ENCODE assay signal across 8 mouse cellular contexts in genomic region chr5:138187661-138188306, GRCm38 (mm10). TPM values are rescaled to one million over a fixed set of nuclear protein-coding genes. Genes with fewer than 3 reads are reported as not detected.
DNase-seq lines count a peak whose midpoint lies in the region; ATAC-seq and TF ChIP-seq lines count a peak whose summit lies in the region.

No protein-coding gene starts in this region.

- TF ChIP-seq EP300 in MEL (IDR thresholded peaks at IDR 0.05; ENCODE audit: low read depth in 1 of 2, low read length in 2 of 2): no peak

- TF ChIP-seq RAD21 in MEL (IDR thresholded peaks at IDR 0.05; ENCODE audit: low read depth, low read length): no peak

- 0% methylated on average over 10 of the region's 10 CpGs for WGBS in forebrain, embryonic 13.5 days
- WGBS in large intestine, adult 2 months: under 1% methylated on average over 10 of the region's 10 CpGs
- under 1% methylated on average over 10 of the region's 10 CpGs for WGBS in neural tube, embryonic 15.5 days
- WGBS in thymus, adult 2 months: under 1% methylated on average over 10 of the region's 10 CpGs

- intact Hi-C loops in heart, postnatal 25 days (cut with DNase I): loop anchor here (2.0 kb wide), 1 partner anchor 15 kb away; the partner anchor contains the start of genes Ap4m1 and Mcm7

- H3K27ac ChIP-seq in MEL (ENCODE audit: control insufficient read depth, low read depth, low read length): peak overlapping the region; percentile 29
- H3K27ac ChIP-seq in forebrain, embryonic 13.5 days: peak overlapping the region; percentile 65
- peak overlapping the region; percentile 86 for H3K27ac ChIP-seq in neural tube, embryonic 15.5 days (replicated peaks)
- peak overlapping the region; percentile 71; the same call in 1 of the 2 replicates for H3K27ac ChIP-seq in thymus, adult 2 months (ENCODE audit: control insufficient read depth, insufficient read depth, low read length)

- H3K4me3 ChIP-seq in MEL (ENCODE audit: control insufficient read depth in 1 of 2, insufficient read depth in 1 of 2, low read depth in 2 of 2, low read length in 2 of 2): peak overlapping the region; percentile 41 to 58
- peak overlapping the region; percentile 85 for H3K4me3 ChIP-seq in forebrain, embryonic 13.5 days
- peak overlapping the region; percentile 82 for H3K4me3 ChIP-seq in neural tube, embryonic 15.5 days (replicated peaks)
- H3K4me3 ChIP-seq in thymus, adult 2 months (ENCODE audit: control insufficient read depth, insufficient read depth, low read length): peak overlapping the region; percentile 92

- H3K9me3 ChIP-seq in MEL (replicated peaks; ENCODE audit: insufficient read depth, low read length): no peaks in the 10 kb centered on the region
- no peaks in the 10 kb centered on the region for H3K9me3 ChIP-seq in forebrain, embryonic 13.5 days (replicated peaks)
- H3K9me3 ChIP-seq in neural tube, embryonic 15.5 days (replicated peaks): no peaks in the 10 kb centered on the region

- ATAC-seq in cerebellum, adult (ENCODE audit: insufficient number of reproducible peaks, low FRiP score, low TSS enrichment): peak; percentile 90
- peak; percentile 88 for ATAC-seq in forebrain, embryonic 13.5 days
- peak; percentile 91 for ATAC-seq in neural tube, embryonic 15.5 days (ENCODE audit: low FRiP score)

- H3K79me2 ChIP-seq in MEL (ENCODE audit: control insufficient read depth, insufficient read depth, low read length, poor library complexity): peaks cover 6% of the 10 kb centered on the region; the same call in 1 of the 2 replicates

- peak overlapping the region; percentile 74 for H3K4me2 ChIP-seq in forebrain, embryonic 13.5 days
- H3K4me2 ChIP-seq in neural tube, embryonic 15.5 days: peak overlapping the region; percentile 86

- TF ChIP-seq POLR2A in MEL (IDR thresholded peaks at IDR 0.05; ENCODE audit: control insufficient read depth in 1 of 2, insufficient read depth in 1 of 2, low read depth in 1 of 2, low read length in 2 of 2, poor library complexity in 1 of 2): no peak
- no peak for TF ChIP-seq POLR2A in thymus, adult 2 months (IDR thresholded peaks at IDR 0.05; ENCODE audit: control insufficient read depth, extremely low read depth, insufficient read depth, low read length, poor library complexity)

- no peak for TF ChIP-seq CTCF in MEL (IDR thresholded peaks at IDR 0.05 in 2 of 3, conservative IDR thresholded peaks at IDR 0.05 in 1 of 3; ENCODE audit: control insufficient read depth in 1 of 3, insufficient read depth in 1 of 3, low read depth in 2 of 3, low read length in 3 of 3, poor library complexity in 1 of 3, severe bottlenecking in 1 of 3)
- TF ChIP-seq CTCF in thymus, adult 2 months (IDR thresholded peaks at IDR 0.05; ENCODE audit: borderline replicate concordance, control insufficient read depth, extremely low read depth, insufficient read depth, low read length, poor library complexity): no peak

- no peaks in the 10 kb centered on the region for H3K27me3 ChIP-seq in MEL (ENCODE audit: control insufficient read depth in 1 of 2, insufficient read depth in 2 of 2, low read length in 2 of 2)
- H3K27me3 ChIP-seq in forebrain, embryonic 13.5 days: no peaks in the 10 kb centered on the region
- H3K27me3 ChIP-seq in neural tube, embryonic 15.5 days (replicated peaks): no peaks in the 10 kb centered on the region
- no peaks in the 10 kb centered on the region for H3K27me3 ChIP-seq in thymus, adult 2 months (ENCODE audit: control insufficient read depth, insufficient read depth, low read length)

- DNase-seq in MEL (ENCODE audit: low read depth, low spot score): peak; percentile 92
- DNase-seq in heart, postnatal 25 days (ENCODE audit: low spot score): peak; percentile 42
- DNase-seq in large intestine, adult 2 months (ENCODE audit: low read depth, low spot score): peak; percentile 58
- DNase-seq in lung, adult 18-20 months: peak; percentile 75 to 77
- peak; percentile 71 for DNase-seq in thymus, adult 2 months

- peaks cover 0 to 5% of the 10 kb centered on the region in 2 experiments; a peak in 2 of 4 replicates for H3K36me3 ChIP-seq in MEL (ENCODE audit: control insufficient read depth in 1 of 2, insufficient read depth in 2 of 2, low read length in 2 of 2)
- peaks cover 47% of the 10 kb centered on the region for H3K36me3 ChIP-seq in forebrain, embryonic 13.5 days (ENCODE audit: poor library complexity, severe bottlenecking)
- H3K36me3 ChIP-seq in neural tube, embryonic 15.5 days: peaks cover 31% of the 10 kb centered on the region
- no peaks in the 10 kb centered on the region; the same call in 1 of the 2 replicates for H3K36me3 ChIP-seq in thymus, adult 2 months (ENCODE audit: control insufficient read depth, insufficient read depth, low read length)

- peaks cover 0 to 5% of the 10 kb centered on the region in 2 experiments; a peak in 1 of 4 replicates for H3K4me1 ChIP-seq in MEL (ENCODE audit: control insufficient read depth in 1 of 2, insufficient read depth in 2 of 2, low read length in 2 of 2)
- peaks cover 21% of the 10 kb centered on the region for H3K4me1 ChIP-seq in forebrain, embryonic 13.5 days
- H3K4me1 ChIP-seq in neural tube, embryonic 15.5 days: peaks cover 21% of the 10 kb centered on the region
- H3K4me1 ChIP-seq in thymus, adult 2 months (replicated peaks; ENCODE audit: control insufficient read depth, insufficient read depth, low read length): peaks cover 5% of the 10 kb centered on the region; the same call in 1 of the 2 replicates

- H3K9ac ChIP-seq in MEL (ENCODE audit: control insufficient read depth, low read depth, low read length, poor library complexity, severe bottlenecking): peak overlapping the region; percentile 69
- H3K9ac ChIP-seq in forebrain, embryonic 13.5 days: peak overlapping the region; percentile 79
- H3K9ac ChIP-seq in neural tube, embryonic 15.5 days (replicated peaks): peak overlapping the region; percentile 74

TF ChIP-seq in MEL, 35 proteins besides CTCF, POLR2A, EP300 and RAD21:
- TF ChIP-seq USF2 (IDR thresholded peaks at IDR 0.05; ENCODE audit: borderline replicate concordance in 1 of 2, insufficient read depth in 1 of 2, low read depth in 1 of 2, low read length in 2 of 2) (no peak), HCFC1 (IDR thresholded peaks at IDR 0.05; ENCODE audit: low read depth, low read length) (peak; percentile 93), SIN3A (IDR thresholded peaks at IDR 0.05; ENCODE audit: low read length) (peak; percentile 0; the same call in 1 of the 2 replicates), KAT2A (conservative IDR thresholded peaks at IDR 0.05; ENCODE audit: low read depth, low read length) (peak; percentile 80; the same call in 1 of the 2 replicates)

RNA-seq across cellular contexts. Expression of gene Cnpy4, which starts 0.5 kb away (rescaled TPM):
- total RNA-seq in MEL (2012; rRNA removed): 7.8 TPM in 2 replicates
- polyA plus RNA-seq in MEL (2012; ENCODE audit: insufficient read depth in 1 of 2, insufficient read length in 2 of 2, low read depth in 1 of 2, low replicate concordance in 2 of 2, missing spikeins in 1 of 2): 10 to 100 TPM in 1 of 2 experiments, not detected in 1; 12.1 TPM
- polyA plus RNA-seq in forebrain, embryonic 13.5 days (2015; fragmentation: Nextera tagmentation; extraction: Ambion mirVana): 48.1 and 48.2 TPM in 2 replicates
- 1 to 10 TPM; 5.9 to 7.1 TPM for total RNA-seq in heart, postnatal 25 days (2021)
- 4.0 and 4.2 TPM in 2 replicates for polyA plus RNA-seq in large intestine, adult 2 months (2012; rRNA removed)
- 26.2 and 31.7 TPM in 2 replicates for polyA plus RNA-seq in neural tube, embryonic 15.5 days (2015; fragmentation: Nextera tagmentation; extraction: Ambion mirVana)
- 8.9 and 9.2 TPM in 2 replicates for polyA plus RNA-seq in thymus, adult 2 months (2012; rRNA removed)

RNA-seq across cellular contexts. Expression of gene Taf6, which starts 0.5 kb away (rescaled TPM):
- 52.6 and 59.6 TPM in 2 replicates for total RNA-seq in MEL (2012; rRNA removed)
- polyA plus RNA-seq in MEL (2012; ENCODE audit: insufficient read depth in 1 of 2, insufficient read length in 2 of 2, low read depth in 1 of 2, low replicate concordance in 2 of 2, missing spikeins in 1 of 2): 10 to 100 TPM in 1 of 2 experiments, not detected in 1; 94.7 TPM
- 115 and 121 TPM in 2 replicates for polyA plus RNA-seq in forebrain, embryonic 13.5 days (2015; fragmentation: Nextera tagmentation; extraction: Ambion mirVana)
- total RNA-seq in heart, postnatal 25 days (2021): 10 to 100 TPM; 29.9 to 32.9 TPM
- 41.6 and 47.7 TPM in 2 replicates for polyA plus RNA-seq in large intestine, adult 2 months (2012; rRNA removed)
- polyA plus RNA-seq in neural tube, embryonic 15.5 days (2015; fragmentation: Nextera tagmentation; extraction: Ambion mirVana): 62.5 and 70.0 TPM in 2 replicates
- 106 and 108 TPM in 2 replicates for polyA plus RNA-seq in thymus, adult 2 months (2012; rRNA removed)

RNA-seq across cellular contexts. Expression of gene Mblac1, which starts 6.3 kb away (rescaled TPM):
- 5.0 and 5.2 TPM in 2 replicates for total RNA-seq in MEL (2012; rRNA removed)
- polyA plus RNA-seq in MEL (2012; ENCODE audit: insufficient read depth in 1 of 2, insufficient read length in 2 of 2, low read depth in 1 of 2, low replicate concordance in 2 of 2, missing spikeins in 1 of 2): 1 to 10 TPM in 1 of 2 experiments, not detected in 1; 5.7 TPM
- 10.8 and 12.2 TPM in 2 replicates for polyA plus RNA-seq in forebrain, embryonic 13.5 days (2015; fragmentation: Nextera tagmentation; extraction: Ambion mirVana)
- 1 to 10 TPM; 2.6 to 2.8 TPM for total RNA-seq in heart, postnatal 25 days (2021)
- polyA plus RNA-seq in large intestine, adult 2 months (2012; rRNA removed): 2.5 TPM in 2 replicates
- 13.4 and 14.8 TPM in 2 replicates for polyA plus RNA-seq in neural tube, embryonic 15.5 days (2015; fragmentation: Nextera tagmentation; extraction: Ambion mirVana)
- polyA plus RNA-seq in thymus, adult 2 months (2012; rRNA removed): 6.7 and 7.6 TPM in 2 replicates

RNA-seq across cellular contexts. Expression of gene Mcm7, which starts 15.6 kb away (rescaled TPM):
- total RNA-seq in MEL (2012; rRNA removed): 202 TPM in 2 replicates
- 100 to 1,000 TPM; 255 to 565 TPM for polyA plus RNA-seq in MEL (2012; ENCODE audit: insufficient read depth in 1 of 2, insufficient read length in 2 of 2, low read depth in 1 of 2, low replicate concordance in 2 of 2, missing spikeins in 1 of 2)
- 258 and 276 TPM in 2 replicates for polyA plus RNA-seq in forebrain, embryonic 13.5 days (2015; fragmentation: Nextera tagmentation; extraction: Ambion mirVana)
- total RNA-seq in heart, postnatal 25 days (2021): 10 to 100 TPM; 11.2 to 11.9 TPM
- 42.6 and 44.5 TPM in 2 replicates for polyA plus RNA-seq in large intestine, adult 2 months (2012; rRNA removed)
- polyA plus RNA-seq in neural tube, embryonic 15.5 days (2015; fragmentation: Nextera tagmentation; extraction: Ambion mirVana): 62.9 and 99.9 TPM in 2 replicates
- polyA plus RNA-seq in thymus, adult 2 months (2012; rRNA removed): 181 and 227 TPM in 2 replicates

RNA-seq across cellular contexts. Expression of gene Ap4m1, which starts 16.0 kb away (rescaled TPM):
- total RNA-seq in MEL (2012; rRNA removed): 19.1 and 22.2 TPM in 2 replicates
- polyA plus RNA-seq in MEL (2012; ENCODE audit: insufficient read depth in 1 of 2, insufficient read length in 2 of 2, low read depth in 1 of 2, low replicate concordance in 2 of 2, missing spikeins in 1 of 2): 10 to 100 TPM in 1 of 2 experiments, not detected in 1; 38.5 TPM
- 29.2 and 29.7 TPM in 2 replicates for polyA plus RNA-seq in forebrain, embryonic 13.5 days (2015; fragmentation: Nextera tagmentation; extraction: Ambion mirVana)
- total RNA-seq in heart, postnatal 25 days (2021): 1 to 10 TPM; 8.9 to 9.3 TPM
- polyA plus RNA-seq in large intestine, adult 2 months (2012; rRNA removed): 22.3 and 34.3 TPM in 2 replicates
- 22.8 and 23.0 TPM in 2 replicates for polyA plus RNA-seq in neural tube, embryonic 15.5 days (2015; fragmentation: Nextera tagmentation; extraction: Ambion mirVana)
- 42.9 and 44.2 TPM in 2 replicates for polyA plus RNA-seq in thymus, adult 2 months (2012; rRNA removed)

Comparison
In these comparisons a context has a peak if more than half of its experiments do, and no peak if none do; other contexts are left out.
1. Peak in every context shown above with its lines: DNase-seq, ATAC-seq, H3K4me3 ChIP-seq and H3K27ac ChIP-seq.
2. DNase-seq: peak in every context shown above with its lines; median percentile 92 in MEL; 76 in lung, adult 18-20 months; 71 in thymus, adult 2 months; 58 in large intestine, adult 2 months; 42 in heart, postnatal 25 days.
3. H3K27ac ChIP-seq: peak in every context shown above with its lines; median percentile 86 in neural tube, embryonic 15.5 days; 71 in thymus, adult 2 months; 65 in forebrain, embryonic 13.5 days; 29 in MEL.